Mouse (Mus musculus) lung, postnatal 0 days (tissue): ENCODE data around the gene D430041D05Rik.
"Not testable (repeated sequence)": the region's sequence is repeated elsewhere in the genome, so short reads cannot be mapped to it uniquely, and the experiment has no call there.

Experiments
- CTCF ChIP-seq: IDR thresholded peaks from 2 replicates; pipeline ENCODE4 v1.5.1; 2016; ENCODE audit warnings: antibody characterized with exemption, mild to moderate bottlenecking
- EP300 ChIP-seq: IDR thresholded peaks from 2 replicates; pipeline ENCODE4 v1.6.1; 2016; ENCODE audit warnings: antibody characterized with exemption, mild to moderate bottlenecking, control low read depth

DNA sequence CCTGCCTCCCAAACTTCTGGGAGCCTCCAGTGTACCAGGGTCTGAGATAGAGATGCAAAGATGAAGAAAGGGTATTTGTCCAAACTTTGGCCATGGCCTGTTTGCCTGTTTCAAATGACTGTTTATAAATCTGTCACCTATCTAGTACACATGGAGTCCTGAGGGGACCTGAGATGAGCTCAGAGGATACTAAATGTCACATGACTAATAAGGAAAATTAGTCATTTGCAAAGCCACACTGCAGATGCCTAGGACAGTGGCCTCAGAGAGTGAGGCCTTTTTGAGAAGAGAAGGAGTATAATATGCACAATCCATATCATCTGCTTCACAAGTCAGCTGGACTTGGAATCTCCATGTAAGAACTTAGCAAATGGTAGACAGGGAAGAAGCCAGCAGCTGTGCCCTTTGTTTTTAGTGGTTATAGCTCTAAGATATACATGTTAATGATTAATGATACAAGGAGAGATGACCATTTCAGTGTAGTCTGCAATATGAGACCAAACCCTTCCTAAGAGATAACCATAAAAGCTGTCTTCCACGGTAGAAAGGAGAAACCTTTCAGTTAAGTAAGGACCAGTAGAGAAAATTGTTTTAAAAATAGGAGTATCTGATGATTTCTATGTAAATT, 299.5 kb downstream of the D430041D05Rik start:
- TF ChIP-seq CTCF, EP300: not testable (repeated sequence)
